Mouse (Mus musculus) gastrocnemius, adult 2 months (tissue): ENCODE measurements around the gene Tmem268. TPM values are rescaled to one million over a fixed set of nuclear protein-coding genes. Genes with fewer than 3 reads are reported as not detected.
A peak's percentile ranks its signal among the peaks of the same experiment; 100 is the strongest.

Experiments used
- DNase-seq: peaks from one replicate; pipeline ENCODE4 v3.0.0; 2022
- H3K27ac ChIP-seq: fragments of 200-600 bp; 2 replicates; pipeline ENCODE4 v1.8.1; 2022; ENCODE audit warnings: mild to moderate bottlenecking
- H3K4me3 ChIP-seq: fragments of 200-600 bp; 2 replicates; pipeline ENCODE4 v1.8.1; 2022; ENCODE audit warnings: mild to moderate bottlenecking, moderate library complexity
- CTCF ChIP-seq: fragments of 200-600 bp; IDR thresholded peaks from 2 replicates; pipeline ENCODE4 v1.8.1; 2022; ENCODE audit warnings: antibody characterized with exemption, mild to moderate bottlenecking, moderate library complexity
- intact Hi-C: fragments of 180-260 bp; cut with DNase I; formaldehyde crosslinking; loops from one replicate; pipeline ENCODE4 v1.15.1; 2025
- total RNA-seq, 2 experiments: library from RNA; stranded (reverse); gene quantifications; 2 replicates each; pipeline ENCODE4 v1.2.3; 2021

Tmem268 gene
- total RNA-seq, 2 experiments from 2014 or later = 13.3 to 14.7 TPM

GRCm38 (mm10) chr4:63544494-63545230, 13.9 kb upstream of the Tmem268 start, which contains the start of gene Atp6v1g1:
TSS of gene Atp6v1g1 (plus strand) at chr4:63544772.
- intact Hi-C loops = loop anchor here (5.0 kb wide), 2 partner anchors 47 to 132 kb away; partner anchors contain the start of gene Whrn

GRCm38 (mm10) chr4:63545231-63545958, 13.2 kb upstream of the Tmem268 start:
- no peak for TF ChIP-seq CTCF
- peak overlapping the region; percentile 99 for H3K4me3 ChIP-seq
- no peak for DNase-seq
- intact Hi-C loops = no loop called here
- H3K27ac ChIP-seq = peak overlapping the region; percentile 95

More at GRCm38 (mm10) chr4:63544494-63545230, 13.9 kb upstream of the Tmem268 start, which contains the start of gene Atp6v1g1:
- TF ChIP-seq CTCF = no peak
- DNase-seq = peak; percentile 97
- Histone ChIP-seq H3K27ac (peak within 1 kb of the TSS; percentile 95), H3K4me3 (peak within 1 kb of the TSS; percentile 99)

GRCm38 (mm10) chr4:63546441-63547055, 12.0 kb upstream of the Tmem268 start:
- intact Hi-C loops = no loop called here
- H3K4me3 ChIP-seq = peak overlapping the region; percentile 99
- no peak for DNase-seq
- H3K27ac ChIP-seq = peak overlapping the region; percentile 95
- no peak for TF ChIP-seq CTCF

- no peak overlapping the region for H3K4me3 ChIP-seq
- TF ChIP-seq CTCF = no peak
- DNase-seq = no peak
- intact Hi-C loops = no loop called here
- peak overlapping the region; percentile 95; the same call in 1 of the 2 replicates for H3K27ac ChIP-seq
These were observed 10.8 kb upstream of the Tmem268 start for GRCm38 (mm10) chr4:63547799-63548198.

- intact Hi-C loops = no loop called here
These were observed 10.1 kb upstream of the Tmem268 start for GRCm38 (mm10) chr4:63548491-63548890.

GRCm38 (mm10) chr4:63550908-63551307, 7.7 kb upstream of the Tmem268 start:
- no peak overlapping the region for H3K4me3 ChIP-seq
- TF ChIP-seq CTCF = no peak
- DNase-seq = no peak
- intact Hi-C loops = no loop called here
- no peak overlapping the region for H3K27ac ChIP-seq

More at GRCm38 (mm10) chr4:63548491-63548890, 10.1 kb upstream of the Tmem268 start:
- Histone ChIP-seq H3K27ac (no peak overlapping the region; the same call in 1 of the 2 replicates), H3K4me3 (no peak overlapping the region)
- no peak for DNase-seq
- TF ChIP-seq CTCF = no peak

GRCm38 (mm10) chr4:63552865-63553264, 5.7 kb upstream of the Tmem268 start:
- intact Hi-C loops = no loop called here

GRCm38 (mm10) chr4:63553789-63554576, 4.6 kb upstream of the Tmem268 start:
- no peak overlapping the region for H3K4me3 ChIP-seq
- TF ChIP-seq CTCF = no peak
- no peak for DNase-seq
- intact Hi-C loops = no loop called here
- H3K27ac ChIP-seq = no peak overlapping the region

More at GRCm38 (mm10) chr4:63552865-63553264, 5.7 kb upstream of the Tmem268 start:
- Histone ChIP-seq H3K4me3 (no peak overlapping the region), H3K27ac (no peak overlapping the region)
- no peak for DNase-seq
- TF ChIP-seq CTCF = no peak

- H3K4me3 ChIP-seq = no peak overlapping the region
- H3K27ac ChIP-seq = 0 out of 2 replicates have a peak overlapping the region, but pooled peaks have one; percentile 5
- DNase-seq = no peak
- intact Hi-C loops = loop anchor here (5.0 kb wide), 2 partner anchors 38 to 47 kb away; no protein-coding TSS in a partner anchor
- no peak for TF ChIP-seq CTCF
These were observed 4.0 kb upstream of the Tmem268 start for GRCm38 (mm10) chr4:63554616-63555015.

- Histone ChIP-seq H3K4me3 (no peak overlapping the region), H3K27ac (0 out of 2 replicates have a peak overlapping the region, but pooled peaks have one; percentile 10)
- TF ChIP-seq CTCF = no peak
- intact Hi-C loops = loop anchor here (5.0 kb wide), 2 partner anchors 37 to 48 kb away; no protein-coding TSS in a partner anchor
- no peak for DNase-seq
These were observed 3.5 kb upstream of the Tmem268 start for GRCm38 (mm10) chr4:63555111-63555510.

GRCm38 (mm10) chr4:63556665-63557064, 1.9 kb upstream of the Tmem268 start:
- intact Hi-C loops = loop anchor here (5.0 kb wide), 2 partner anchors 36 to 49 kb away; no protein-coding TSS in a partner anchor
- TF ChIP-seq CTCF = no peak
- no peak for DNase-seq
- Histone ChIP-seq H3K4me3 (no peak overlapping the region), H3K27ac (no peak overlapping the region; the same call in 1 of the 2 replicates)
